Mouse (Mus musculus): ENCODE measurements at regions not wholly inside any gene's neighbourhood (a gene's known extent, or its start where the extent isn't known, plus 50 kb on each side); places are given as distances from the start of the nearest gene placed in this dataset.

GRCm38 (mm10) chr2:143217251-143217650 is 139.0 kb downstream of the Otor start:
- H3K27ac ChIP-seq (replicated peaks), result no peak overlapping the region
- H3K9ac ChIP-seq, result no peak overlapping the region
- H3K27me3 ChIP-seq, result no peaks in the 10 kb centered on the region
- WGBS, result 82% methylated on average over 5 of the region's 5 CpGs
- no peaks in the 10 kb centered on the region for H3K9me3 ChIP-seq (replicated peaks)
- no peak overlapping the region for H3K4me2 ChIP-seq (replicated peaks)
- H3K36me3 ChIP-seq, result no peaks in the 10 kb centered on the region
- no peak overlapping the region for H3K4me3 ChIP-seq (replicated peaks)
- ATAC-seq (ENCODE audit: insufficient number of reproducible peaks, low FRiP score, low TSS enrichment, low read depth), result no peak
- no peaks in the 10 kb centered on the region for H3K4me1 ChIP-seq

- Histone ChIP-seq H3K4me1 (no peaks in the 10 kb centered on the region), H3K36me3 (no peaks in the 10 kb centered on the region), H3K9me3 (replicated peaks) (no peaks in the 10 kb centered on the region), H3K27me3 (no peaks in the 10 kb centered on the region), H3K27ac (replicated peaks) (no peak overlapping the region), H3K9ac (no peak overlapping the region), H3K4me3 (replicated peaks) (no peak overlapping the region), H3K4me2 (replicated peaks) (no peak overlapping the region)
- ATAC-seq (ENCODE audit: insufficient number of reproducible peaks, low FRiP score, low TSS enrichment, low read depth), result no peak
- 65% methylated on average over 5 of the region's 5 CpGs for WGBS
These were observed 139.6 kb downstream of the Otor start for GRCm38 (mm10) chr2:143217760-143218358.

- no peak for ATAC-seq (ENCODE audit: insufficient number of reproducible peaks, low FRiP score, low TSS enrichment, low read depth)
- H3K27ac ChIP-seq (replicated peaks), result no peak overlapping the region
- no peaks in the 10 kb centered on the region for H3K36me3 ChIP-seq
- whole genome bisulfite sequencing, result 41% methylated on average over 1 of the region's 1 CpGs
- H3K9ac ChIP-seq, result no peak overlapping the region
- H3K4me3 ChIP-seq (replicated peaks), result no peak overlapping the region
- no peaks in the 10 kb centered on the region for H3K27me3 ChIP-seq
- no peaks in the 10 kb centered on the region for H3K4me1 ChIP-seq
- no peak overlapping the region for H3K4me2 ChIP-seq (replicated peaks)
- H3K9me3 ChIP-seq (replicated peaks), result no peaks in the 10 kb centered on the region
These were observed 144.1 kb downstream of the Otor start for GRCm38 (mm10) chr2:143222326-143222725.

GRCm38 (mm10) chr2:143224410-143225130 is 146.3 kb downstream of the Otor start:
- H3K27me3 ChIP-seq, result no peaks in the 10 kb centered on the region
- H3K9me3 ChIP-seq (replicated peaks), result no peaks in the 10 kb centered on the region
- H3K9ac ChIP-seq, result no peak overlapping the region
- H3K4me3 ChIP-seq (replicated peaks), result no peak overlapping the region
- H3K4me2 ChIP-seq (replicated peaks), result no peak overlapping the region
- WGBS, result 74% methylated on average over 4 of the region's 4 CpGs
- no peaks in the 10 kb centered on the region for H3K36me3 ChIP-seq
- H3K27ac ChIP-seq (replicated peaks), result no peak overlapping the region
- H3K4me1 ChIP-seq, result no peaks in the 10 kb centered on the region
- ATAC-seq (ENCODE audit: insufficient number of reproducible peaks, low FRiP score, low TSS enrichment, low read depth), result no peak

GRCm38 (mm10) chr2:143233795-143234194 is 155.5 kb downstream of the Otor start:
- Histone ChIP-seq H3K27me3 (no peaks in the 10 kb centered on the region), H3K36me3 (no peaks in the 10 kb centered on the region), H3K9ac (no peak overlapping the region), H3K4me3 (replicated peaks) (no peak overlapping the region), H3K9me3 (replicated peaks) (no peaks in the 10 kb centered on the region), H3K4me2 (replicated peaks) (no peak overlapping the region), H3K27ac (replicated peaks) (no peak overlapping the region), H3K4me1 (no peaks in the 10 kb centered on the region)
- no peak for ATAC-seq (ENCODE audit: insufficient number of reproducible peaks, low FRiP score, low TSS enrichment, low read depth)
- 76% methylated on average over 7 of the region's 7 CpGs for WGBS

- Histone ChIP-seq H3K4me2 (replicated peaks) (no peak overlapping the region), H3K9me3 (replicated peaks) (no peaks in the 10 kb centered on the region), H3K27ac (replicated peaks) (no peak overlapping the region), H3K27me3 (no peaks in the 10 kb centered on the region), H3K9ac (no peak overlapping the region), H3K4me1 (no peaks in the 10 kb centered on the region), H3K36me3 (no peaks in the 10 kb centered on the region), H3K4me3 (replicated peaks) (no peak overlapping the region)
- WGBS, result 83% methylated on average over 4 of the region's 4 CpGs
- no peak for ATAC-seq (ENCODE audit: insufficient number of reproducible peaks, low FRiP score, low TSS enrichment, low read depth)
These were observed 162.0 kb downstream of the Otor start for GRCm38 (mm10) chr2:143240274-143240673.

GRCm38 (mm10) chr2:143243741-143244140 is 165.5 kb downstream of the Otor start:
- H3K4me3 ChIP-seq (replicated peaks), result no peak overlapping the region
- no peak for ATAC-seq (ENCODE audit: insufficient number of reproducible peaks, low FRiP score, low TSS enrichment, low read depth)
- WGBS, result 77% methylated on average over 3 of the region's 3 CpGs

GRCm38 (mm10) chr2:143246131-143246665 is 167.9 kb downstream of the Otor start:
- Histone ChIP-seq H3K27ac (replicated peaks) (no peak overlapping the region), H3K36me3 (no peaks in the 10 kb centered on the region), H3K9ac (no peak overlapping the region), H3K9me3 (replicated peaks) (no peaks in the 10 kb centered on the region), H3K27me3 (no peaks in the 10 kb centered on the region), H3K4me3 (replicated peaks) (no peak overlapping the region), H3K4me1 (no peaks in the 10 kb centered on the region), H3K4me2 (replicated peaks) (no peak overlapping the region)
- 85% methylated on average over 4 of the region's 4 CpGs for WGBS
- no peak for ATAC-seq (ENCODE audit: insufficient number of reproducible peaks, low FRiP score, low TSS enrichment, low read depth)

More at GRCm38 (mm10) chr2:143243741-143244140, 165.5 kb downstream of the Otor start:
- no peak overlapping the region for H3K4me2 ChIP-seq (replicated peaks)
- H3K27ac ChIP-seq (replicated peaks), result no peak overlapping the region
- no peaks in the 10 kb centered on the region for H3K9me3 ChIP-seq (replicated peaks)
- H3K27me3 ChIP-seq, result no peaks in the 10 kb centered on the region
- H3K4me1 ChIP-seq, result no peaks in the 10 kb centered on the region
- no peaks in the 10 kb centered on the region for H3K36me3 ChIP-seq
- no peak overlapping the region for H3K9ac ChIP-seq

- Histone ChIP-seq H3K27ac (replicated peaks) (no peak overlapping the region), H3K9me3 (replicated peaks) (no peaks in the 10 kb centered on the region), H3K9ac (no peak overlapping the region), H3K36me3 (no peaks in the 10 kb centered on the region), H3K4me2 (replicated peaks) (no peak overlapping the region), H3K4me1 (no peaks in the 10 kb centered on the region), H3K4me3 (replicated peaks) (no peak overlapping the region), H3K27me3 (no peaks in the 10 kb centered on the region)
- WGBS, result 36% methylated on average over 7 of the region's 7 CpGs
- ATAC-seq (ENCODE audit: insufficient number of reproducible peaks, low FRiP score, low TSS enrichment, low read depth), result no peak
These were observed 190.8 kb downstream of the Otor start for GRCm38 (mm10) chr2:143269026-143269425.

- Histone ChIP-seq H3K27me3 (no peaks in the 10 kb centered on the region), H3K4me3 (replicated peaks) (no peak overlapping the region), H3K9ac (no peak overlapping the region), H3K4me2 (replicated peaks) (no peak overlapping the region), H3K36me3 (no peaks in the 10 kb centered on the region), H3K27ac (replicated peaks) (no peak overlapping the region), H3K4me1 (no peaks in the 10 kb centered on the region), H3K9me3 (replicated peaks) (no peaks in the 10 kb centered on the region)
- ATAC-seq (ENCODE audit: insufficient number of reproducible peaks, low FRiP score, low TSS enrichment, low read depth), result no peak
- WGBS, result 78% methylated on average over 5 of the region's 5 CpGs
These were observed 192.6 kb downstream of the Otor start for GRCm38 (mm10) chr2:143270826-143271225.

- no peaks in the 10 kb centered on the region for H3K9me3 ChIP-seq (replicated peaks)
- 70% methylated on average over 4 of the region's 4 CpGs for WGBS
- no peaks in the 10 kb centered on the region for H3K27me3 ChIP-seq
These were observed 227.7 kb downstream of the Otor start for GRCm38 (mm10) chr2:143305747-143306570.

More at GRCm38 (mm10) chr2:143305747-143306570, 227.7 kb downstream of the Otor start:
- Histone ChIP-seq H3K36me3 (no peaks in the 10 kb centered on the region), H3K27ac (replicated peaks) (no peak overlapping the region), H3K9ac (no peak overlapping the region), H3K4me3 (replicated peaks) (no peak overlapping the region), H3K4me1 (no peaks in the 10 kb centered on the region), H3K4me2 (replicated peaks) (no peak overlapping the region)
- ATAC-seq (ENCODE audit: insufficient number of reproducible peaks, low FRiP score, low TSS enrichment, low read depth), result no peak

Measured in embryonic facial prominence, embryonic 15.5 days (tissue).